ENCODE assay signal across 8 mouse cellular contexts in genomic region chr13:102664843-102665587, GRCm38 (mm10). TPM values are rescaled to one million over a fixed set of nuclear protein-coding genes. Genes with fewer than 3 reads are reported as not detected.
A peak's percentile ranks its signal among the peaks of the same experiment; 100 is the strongest.
DNase-seq lines count a peak whose midpoint lies in the region; TF ChIP-seq lines count a peak whose summit lies in the region.

No protein-coding gene starts in this region.

- H3K27ac ChIP-seq in gastrocnemius, adult 2 months: no peak overlapping the region
- H3K27ac ChIP-seq in heart, embryonic 10.5 days: no peak overlapping the region

- H3K4me1 ChIP-seq in heart, embryonic 10.5 days: peaks cover 14% of the 10 kb centered on the region

- TF ChIP-seq POLR2A in brain, embryonic 14.5 days (IDR thresholded peaks at IDR 0.05; ENCODE audit: borderline replicate concordance, extremely low read depth, insufficient read depth, insufficient read length, poor library complexity, severe bottlenecking): no peak

- no peaks in the 10 kb centered on the region for H3K36me3 ChIP-seq in heart, embryonic 10.5 days

- H3K4me3 ChIP-seq in gastrocnemius, adult 2 months: 0 out of 2 replicates have a peak overlapping the region, but pooled peaks have one; percentile 5
- H3K4me3 ChIP-seq in heart, embryonic 10.5 days: peak overlapping the region; percentile 37

- H3K27me3 ChIP-seq in heart, embryonic 10.5 days (ENCODE audit: insufficient read depth, poor library complexity, severe bottlenecking): no peaks in the 10 kb centered on the region

- DNase-seq in gastrocnemius, adult 2 months: peak; percentile 49
- DNase-seq in gastrocnemius, postnatal 25 days: no peak
- peak; percentile 68 for DNase-seq in brain, embryonic 14.5 days (ENCODE audit: low read depth)
- no peak for DNase-seq in heart, embryonic 10.5 days (ENCODE audit: low spot score)
- DNase-seq in kidney, postnatal 36 days: peak; percentile 23 to 65
- DNase-seq in lung, postnatal 14 days: peak; percentile 69
- DNase-seq in right cerebral cortex, adult 2 months (ENCODE audit: low spot score in 2 of 2): peak; percentile 47 to 49
- no peak for DNase-seq in urinary bladder, postnatal 4 days (ENCODE audit: low spot score in 2 of 2)

- no peaks in the 10 kb centered on the region for H3K9me3 ChIP-seq in heart, embryonic 10.5 days

- peak; percentile 60 for TF ChIP-seq CTCF in gastrocnemius, adult 2 months (IDR thresholded peaks at IDR 0.05)
- peak; percentile 55; the same call in 1 of the 2 replicates for TF ChIP-seq CTCF in brain, embryonic 14.5 days (IDR thresholded peaks at IDR 0.05; ENCODE audit: borderline replicate concordance, extremely low read depth, insufficient read depth, insufficient read length)

- 51% methylated on average over 12 of the region's 12 CpGs for WGBS in heart, embryonic 10.5 days

- intact Hi-C loops in gastrocnemius, adult 2 months (cut with DNase I): no loop called here

RNA-seq across cellular contexts. Expression of gene Cd180, which starts 28.3 kb away (rescaled TPM):
- total RNA-seq in gastrocnemius, adult 2 months (2021): under 1 TPM; 0.08 to 0.13 TPM
- total RNA-seq in gastrocnemius, postnatal 25 days (2021): under 1 TPM; 0.13 to 0.40 TPM
- 0.42 and 1.0 TPM in 2 replicates for polyA plus RNA-seq in brain, embryonic 14.5 days (2012; rRNA removed)
- 0.34 and 0.58 TPM in 2 replicates for polyA plus RNA-seq in heart, embryonic 10.5 days (2016; fragmentation: Nextera tagmentation; extraction: Ambion mirVana)

Comparison
In these comparisons a context has a peak if more than half of its experiments do, and no peak if none do; other contexts are left out.
1. DNase-seq: peak in gastrocnemius, adult 2 months (single experiment), brain, embryonic 14.5 days (single experiment), kidney, postnatal 36 days (2 of 2), lung, postnatal 14 days (single experiment) and right cerebral cortex, adult 2 months (2 of 2); none in gastrocnemius, postnatal 25 days (single experiment), heart, embryonic 10.5 days (single experiment) and urinary bladder, postnatal 4 days (0 of 2).